Mouse (Mus musculus) forebrain, embryonic 13.5 days (tissue): Measurements from ENCODE around the gene Thada. TPM values are rescaled to one million over a fixed set of nuclear protein-coding genes. Genes with fewer than 3 reads are reported as not detected.

Source experiments
- ATAC-seq: fragments of 200-750 bp; cut with Nextera tagmentation; 2 replicates; pipeline ENCODE4 v1.8.0; 2017
- H3K27ac ChIP-seq: fragments of 300-500 bp; sonication (generic); 2 replicates; pipeline ENCODE4 v1.5.1; 2015; ENCODE audit warnings: inconsistent platforms, mild to moderate bottlenecking, moderate library complexity
- H3K27me3 ChIP-seq: fragments of 300-500 bp; sonication (generic); 2 replicates; pipeline ENCODE4 v1.6.1; 2015; ENCODE audit warnings: mild to moderate bottlenecking, inconsistent platforms
- H3K36me3 ChIP-seq: fragments of 300-500 bp; sonication (generic); 2 replicates; pipeline ENCODE4 v1.6.1; 2015; ENCODE audit warnings: mild to moderate bottlenecking, inconsistent platforms; ENCODE audit not compliant: poor library complexity, severe bottlenecking
- H3K4me1 ChIP-seq: fragments of 300-500 bp; sonication (generic); 2 replicates; pipeline ENCODE4 v1.6.1; 2015; ENCODE audit warnings: inconsistent platforms
- H3K4me2 ChIP-seq: fragments of 300-500 bp; sonication (generic); 2 replicates; pipeline ENCODE4 v1.6.1; 2015; ENCODE audit warnings: inconsistent platforms, mild to moderate bottlenecking, moderate library complexity
- H3K4me3 ChIP-seq: fragments of 300-500 bp; sonication (generic); 2 replicates; pipeline ENCODE4 v1.5.1; 2015; ENCODE audit warnings: mild to moderate bottlenecking, inconsistent platforms
- H3K9ac ChIP-seq: fragments of 300-500 bp; sonication (generic); 2 replicates; pipeline ENCODE4 v1.6.1; 2015; ENCODE audit warnings: mild to moderate bottlenecking, inconsistent platforms
- H3K9me3 ChIP-seq: fragments of 300-500 bp; sonication (generic); replicated peaks from 2 replicates; pipeline ENCODE4 v1.6.1; 2016; ENCODE audit warnings: inconsistent platforms
- WGBS: fragments of 180-500 bp; shearing (Covaris S2); methylation state at CpG from one replicate; pipeline ENCODE4 v1.1.7; 2015; 5-methylcytosine and 5-hydroxymethylcytosine counted together
- polyA plus RNA-seq: library from polyadenylated mRNA; unstranded; fragments of >200 nt; fragmentation: Nextera tagmentation; extraction: Ambion mirVana; gene quantifications from 2 replicates; pipeline ENCODE4 v1.2.1, GENCODE M21; 2015

Thada gene
- polyA plus RNA-seq, 1 experiment from 2014 or later = 6.9 TPM

GRCm38 (mm10) chr17:84182311-84183271 lies 283.4 kb downstream of the Thada start:
- 31% methylated on average over 15 of the region's 16 CpGs for WGBS
- peak overlapping the region; percentile 1; the same call in 1 of the 2 replicates for H3K27ac ChIP-seq
- no peak overlapping the region for H3K4me3 ChIP-seq
- H3K36me3 ChIP-seq = 0 out of 2 replicates have a peak, but pooled peaks cover 3% of the 10 kb centered on the region
- H3K4me2 ChIP-seq = peak overlapping the region; percentile 45
- peaks cover 36% of the 10 kb centered on the region for H3K4me1 ChIP-seq
- H3K27me3 ChIP-seq = peaks cover 9% of the 10 kb centered on the region; the same call in 1 of the 2 replicates
- no peak for ATAC-seq
- no peaks in the 10 kb centered on the region; the same call in 1 of the 2 replicates for H3K9me3 ChIP-seq
- H3K9ac ChIP-seq = peak overlapping the region; percentile 46; the same call in 1 of the 2 replicates

GRCm38 (mm10) chr17:84181502-84182310 lies 284.3 kb downstream of the Thada start:
- no peak for ATAC-seq
- H3K27ac ChIP-seq = peak overlapping the region; percentile 1; the same call in 1 of the 2 replicates
- H3K4me3 ChIP-seq = no peak overlapping the region
- H3K9ac ChIP-seq = no peak overlapping the region
- H3K27me3 ChIP-seq = peaks cover 7% of the 10 kb centered on the region; the same call in 1 of the 2 replicates
- peaks cover 33% of the 10 kb centered on the region for H3K4me1 ChIP-seq
- 0 out of 2 replicates have a peak, but pooled peaks cover 3% of the 10 kb centered on the region for H3K36me3 ChIP-seq
- no peaks in the 10 kb centered on the region; the same call in 1 of the 2 replicates for H3K9me3 ChIP-seq
- 70% methylated on average over 18 of the region's 18 CpGs for WGBS
- no peak overlapping the region for H3K4me2 ChIP-seq

DNA sequence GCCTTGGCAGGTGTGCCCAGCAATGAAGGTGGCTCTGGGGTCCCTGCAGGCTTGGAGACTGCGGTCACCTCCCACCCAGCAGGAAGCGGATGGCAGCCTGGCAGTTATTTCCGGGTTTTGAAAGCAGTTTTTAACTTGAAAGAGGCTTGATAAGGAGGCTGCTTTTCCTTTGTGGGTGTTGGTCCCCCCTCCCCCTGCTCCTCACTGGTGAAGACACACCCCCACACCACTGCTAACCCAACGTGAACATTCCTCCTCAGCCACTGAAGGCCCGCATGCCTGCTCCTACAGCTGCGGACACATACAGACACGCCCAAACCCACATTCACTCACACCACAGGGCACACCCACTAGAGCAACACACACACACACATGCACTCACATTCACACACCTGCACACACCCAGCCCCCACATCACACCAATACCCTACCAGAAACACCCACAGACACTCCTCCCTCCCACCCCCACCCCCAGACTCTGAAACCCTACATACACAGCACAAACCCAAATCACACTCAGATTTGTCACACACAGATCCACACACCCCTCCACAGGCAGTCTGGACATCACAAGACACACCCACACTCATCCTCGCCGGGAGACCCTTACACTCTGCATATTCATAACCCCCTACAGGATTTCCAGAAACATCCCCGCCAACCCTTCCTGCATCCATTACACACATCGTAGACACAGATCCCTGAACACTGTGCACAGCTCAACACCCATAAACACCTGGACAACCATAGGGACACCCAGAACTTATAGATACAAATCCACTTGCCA lies 285.1 kb downstream of the Thada start:
- Histone ChIP-seq H3K27ac (no peak overlapping the region; the same call in 1 of the 2 replicates), H3K27me3 (no peaks in the 10 kb centered on the region; the same call in 1 of the 2 replicates), H3K36me3 (no peaks in the 10 kb centered on the region), H3K4me2 (no peak overlapping the region), H3K4me1 (peaks cover 25% of the 10 kb centered on the region), H3K9me3 (no peaks in the 10 kb centered on the region; the same call in 1 of the 2 replicates), H3K9ac (no peak overlapping the region), H3K4me3 (no peak overlapping the region)
- 58% methylated on average over 11 of the region's 11 CpGs for WGBS
- ATAC-seq = 0 out of 2 replicates have a peak, but pooled peaks have one; percentile 17

- Histone ChIP-seq H3K9me3 (no peaks in the 10 kb centered on the region; the same call in none of the 2 replicates), H3K9ac (no peak overlapping the region), H3K36me3 (no peaks in the 10 kb centered on the region), H3K4me3 (no peak overlapping the region), H3K4me2 (no peak overlapping the region), H3K27ac (no peak overlapping the region), H3K4me1 (peaks cover 20% of the 10 kb centered on the region), H3K27me3 (no peaks in the 10 kb centered on the region)
- WGBS = 88% methylated on average over 4 of the region's 4 CpGs
- no peak for ATAC-seq
Measured at GRCm38 (mm10) chr17:84179973-84180365, 286.0 kb downstream of the Thada start.

- H3K9me3 ChIP-seq = no peaks in the 10 kb centered on the region; the same call in none of the 2 replicates
- no peak overlapping the region for H3K4me2 ChIP-seq
- H3K9ac ChIP-seq = no peak overlapping the region
- no peaks in the 10 kb centered on the region for H3K36me3 ChIP-seq
- H3K4me3 ChIP-seq = no peak overlapping the region
- whole genome bisulfite sequencing = 89% methylated on average over 17 of the region's 17 CpGs
- peaks cover 20% of the 10 kb centered on the region for H3K4me1 ChIP-seq
- no peak overlapping the region for H3K27ac ChIP-seq
- H3K27me3 ChIP-seq = no peaks in the 10 kb centered on the region
- no peak for ATAC-seq
Measured at GRCm38 (mm10) chr17:84179026-84179972, 286.7 kb downstream of the Thada start.

GRCm38 (mm10) chr17:84177481-84177880 lies 288.5 kb downstream of the Thada start:
- H3K9ac ChIP-seq = no peak overlapping the region
- H3K27ac ChIP-seq = no peak overlapping the region
- peaks cover 8% of the 10 kb centered on the region; the same call in 1 of the 2 replicates for H3K4me1 ChIP-seq
- H3K36me3 ChIP-seq = no peaks in the 10 kb centered on the region
- ATAC-seq = no peak
- no peaks in the 10 kb centered on the region; the same call in none of the 2 replicates for H3K9me3 ChIP-seq
- no peak overlapping the region for H3K4me3 ChIP-seq
- H3K27me3 ChIP-seq = no peaks in the 10 kb centered on the region
- H3K4me2 ChIP-seq = no peak overlapping the region
- 46% methylated on average over 8 of the region's 8 CpGs for whole genome bisulfite sequencing

DNA sequence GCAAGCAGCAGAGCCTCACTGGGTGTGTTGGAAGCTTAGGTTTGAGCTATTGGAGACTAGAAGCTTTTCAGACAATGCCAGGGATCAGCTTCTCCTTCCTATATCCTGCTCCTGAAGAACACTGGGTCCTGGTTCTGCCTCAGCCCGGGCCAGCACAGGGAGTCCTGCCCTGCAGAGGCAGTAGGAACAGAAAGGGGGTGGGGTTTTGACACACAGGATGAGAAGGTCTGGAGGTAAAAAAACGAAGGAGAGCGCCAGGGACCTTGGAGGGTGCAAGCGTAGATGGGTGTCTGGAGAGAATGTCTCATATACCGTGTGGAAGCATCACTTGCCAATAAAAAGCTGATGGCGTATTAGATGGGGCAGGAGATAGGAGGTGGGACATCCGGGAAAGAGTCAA lies 289.6 kb downstream of the Thada start:
- Histone ChIP-seq H3K4me2 (no peak overlapping the region), H3K9ac (no peak overlapping the region), H3K27me3 (no peaks in the 10 kb centered on the region), H3K4me3 (no peak overlapping the region), H3K36me3 (no peaks in the 10 kb centered on the region), H3K27ac (no peak overlapping the region), H3K9me3 (no peaks in the 10 kb centered on the region; the same call in 1 of the 2 replicates), H3K4me1 (0 out of 2 replicates have a peak, but pooled peaks cover 6% of the 10 kb centered on the region)
- no peak for ATAC-seq
- WGBS = 91% methylated on average over 7 of the region's 7 CpGs

- 97% methylated on average over 17 of the region's 17 CpGs for WGBS
Measured at GRCm38 (mm10) chr17:84175196-84175595, 290.8 kb downstream of the Thada start.

GRCm38 (mm10) chr17:84167377-84167776 lies 298.6 kb downstream of the Thada start:
- no peak overlapping the region for H3K9ac ChIP-seq
- no peak for ATAC-seq
- 98% methylated on average over 4 of the region's 4 CpGs for WGBS
- H3K9me3 ChIP-seq = no peaks in the 10 kb centered on the region
- no peak overlapping the region for H3K4me2 ChIP-seq
- H3K27me3 ChIP-seq = no peaks in the 10 kb centered on the region
- H3K4me3 ChIP-seq = no peak overlapping the region
- H3K4me1 ChIP-seq = no peaks in the 10 kb centered on the region
- H3K27ac ChIP-seq = no peak overlapping the region
- no peaks in the 10 kb centered on the region for H3K36me3 ChIP-seq

More at GRCm38 (mm10) chr17:84175196-84175595, 290.8 kb downstream of the Thada start:
- Histone ChIP-seq H3K27ac (no peak overlapping the region), H3K4me3 (no peak overlapping the region), H3K36me3 (no peaks in the 10 kb centered on the region), H3K27me3 (no peaks in the 10 kb centered on the region), H3K9ac (no peak overlapping the region), H3K9me3 (no peaks in the 10 kb centered on the region; the same call in 1 of the 2 replicates), H3K4me2 (no peak overlapping the region), H3K4me1 (no peaks in the 10 kb centered on the region)
- no peak for ATAC-seq

GRCm38 (mm10) chr17:84166135-84166860 lies 299.7 kb downstream of the Thada start:
- WGBS = 85% methylated on average over 9 of the region's 9 CpGs
- peaks cover 6% of the 10 kb centered on the region; the same call in 1 of the 2 replicates for H3K4me1 ChIP-seq

More at GRCm38 (mm10) chr17:84166135-84166860, 299.7 kb downstream of the Thada start:
- Histone ChIP-seq H3K9me3 (no peaks in the 10 kb centered on the region), H3K36me3 (no peaks in the 10 kb centered on the region), H3K9ac (no peak overlapping the region), H3K4me2 (no peak overlapping the region), H3K27ac (no peak overlapping the region), H3K4me3 (no peak overlapping the region), H3K27me3 (no peaks in the 10 kb centered on the region)
- ATAC-seq = no peak
